Mouse (Mus musculus) C2C12 (cell line): ENCODE data around the gene Gm4737. TPM values are rescaled to one million over a fixed set of nuclear protein-coding genes. Genes with fewer than 3 reads are reported as not detected.

Source experiments
- H3K27me3 ChIP-seq: one replicate; pipeline ENCODE4 v1.6.1; 2011; ENCODE audit not compliant: control insufficient read depth, insufficient read depth, insufficient read length
- H3K36me3 ChIP-seq: one replicate; pipeline ENCODE4 v1.6.1; 2011; ENCODE audit not compliant: control insufficient read depth, insufficient read depth
- H3K4me3 ChIP-seq: one replicate; pipeline ENCODE4 v1.5.1; 2011; ENCODE audit warnings: mild to moderate bottlenecking, control low read depth; ENCODE audit not compliant: poor library complexity, insufficient read depth, severe bottlenecking
- H3K79me2 ChIP-seq: one replicate; pipeline ENCODE4 v1.6.1; 2011; ENCODE audit not compliant: control insufficient read depth, insufficient read depth
- H3K79me3 ChIP-seq: one replicate; pipeline ENCODE4 v1.6.1; 2011; ENCODE audit warnings: low read depth, control low read depth
- H3ac ChIP-seq: one replicate; pipeline ENCODE3; 2011; ENCODE audit warnings: low read depth; ENCODE audit not compliant: control insufficient read depth, insufficient read length
- CEBPB ChIP-seq: IDR thresholded peaks from one replicate; pipeline ENCODE4 v1.6.1; 2011; ENCODE audit warnings: low read depth, mild to moderate bottlenecking, control low read depth, moderate library complexity
- CTCF ChIP-seq: IDR thresholded peaks from one replicate; pipeline ENCODE4 v1.5.1; 2011; ENCODE audit not compliant: control insufficient read depth, insufficient read depth, insufficient read length
- FOSL1 ChIP-seq: IDR thresholded peaks from one replicate; pipeline ENCODE4 v1.8.0; 2011; ENCODE audit warnings: mild to moderate bottlenecking, low read length; ENCODE audit not compliant: poor library complexity, insufficient read depth, severe bottlenecking
- MAX ChIP-seq: IDR thresholded peaks from one replicate; pipeline ENCODE4 v1.6.1; 2011; ENCODE audit warnings: mild to moderate bottlenecking, control low read depth
- MYOD1 ChIP-seq: IDR thresholded peaks from one replicate; pipeline ENCODE4 v1.6.1; 2011; ENCODE audit warnings: low read depth; ENCODE audit not compliant: control insufficient read depth, insufficient read length
- MYOG ChIP-seq: IDR thresholded peaks from one replicate; pipeline ENCODE4 v1.6.1; 2011; ENCODE audit not compliant: control insufficient read depth, insufficient read length; ENCODE audit errors: extremely low read depth
- USF1 ChIP-seq: IDR thresholded peaks from one replicate; pipeline ENCODE4 v1.6.1; 2011; ENCODE audit warnings: low read depth, mild to moderate bottlenecking, control low read depth, moderate library complexity
- polyA plus RNA-seq: library from polyadenylated mRNA; unstranded; fragments of >200 nt; fragmentation: generic; extraction: Trizol; gene quantifications from one replicate; pipeline ENCODE4 v1.2.1, GENCODE M21; 2012; ENCODE audit warnings: missing spikeins

Gene Gm4737
- polyA plus RNA-seq, 1 experiment = 302 TPM

DNA sequence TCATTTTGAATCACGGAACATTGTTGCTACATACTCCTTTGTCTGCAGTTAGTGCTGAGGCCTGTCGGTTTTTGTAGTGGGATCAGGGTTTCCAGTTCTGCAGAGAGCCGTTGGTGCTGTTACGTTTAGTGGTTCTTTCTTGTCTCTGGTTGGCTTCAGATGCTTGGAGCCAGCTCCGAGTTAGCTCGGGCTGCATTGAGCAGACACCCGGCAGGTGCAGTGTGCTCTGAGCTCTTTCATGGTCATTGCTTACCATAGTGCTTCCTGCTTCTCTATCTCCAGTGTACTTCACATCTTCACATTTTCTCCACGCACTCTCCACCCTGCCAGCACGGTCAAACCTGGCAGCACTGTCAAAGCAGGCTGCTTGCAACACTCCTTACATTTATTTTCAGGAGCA lies 50.4 kb downstream of the Gm4737 start:
- Histone ChIP-seq H3K27me3 (no peaks in the 10 kb centered on the region), H3ac (no peak overlapping the region), H3K36me3 (no peaks in the 10 kb centered on the region), H3K79me3 (no peaks in the 10 kb centered on the region), H3K4me3 (no peak overlapping the region), H3K79me2 (no peaks in the 10 kb centered on the region)
- TF ChIP-seq FOSL1 (no peak), MYOD1 (no peak), CEBPB (no peak), USF1 (no peak), CTCF (no peak), MYOG (no peak), MAX (no peak)

Other genes with a start within 250 kb of the Gm4737 start
- gene Phldb2, start 201.5 kb downstream of the Gm4737 start, polyA plus RNA-seq = 33.0 TPM
- 0.50 TPM for gene Plcxd2, start 144.9 kb downstream of the Gm4737 start, polyA plus RNA-seq
- gene Cd96, start 34.8 kb downstream of the Gm4737 start, polyA plus RNA-seq = not detected